Mouse (Mus musculus) CH12.LX (cell line): ENCODE results near the gene Brox. TPM values are rescaled to one million over a fixed set of nuclear protein-coding genes. Genes with fewer than 3 reads are reported as not detected.
A peak's percentile ranks its signal among the peaks of the same experiment; 100 is the strongest.

Experiments
- DNase-seq: peaks from one replicate; pipeline ENCODE4 v3.0.0-alpha.2; 2013; ENCODE audit errors: extremely low read depth
- H3K27ac ChIP-seq: 2 replicates; pipeline ENCODE4 v1.5.1; 2012; ENCODE audit warnings: low read depth, mild to moderate bottlenecking, control low read depth, moderate library complexity; ENCODE audit not compliant: insufficient read depth
- H3K27me3 ChIP-seq: replicated peaks from 2 replicates; pipeline ENCODE3; 2012; ENCODE audit warnings: inconsistent platforms
- H3K36me3 ChIP-seq, 2 experiments: replicated peaks in 1 of 2; 2 replicates each; pipeline versions ENCODE3 to v1.6.1; 2012; ENCODE audit warnings: inconsistent platforms in 1 of 2, low read length in 1 of 2, mild to moderate bottlenecking in 1 of 2, mixed read lengths in 1 of 2, moderate library complexity in 1 of 2; ENCODE audit not compliant: control insufficient read depth in 1 of 2, insufficient read depth in 1 of 2
- H3K4me1 ChIP-seq, 2 experiments: 2 replicates each; pipeline ENCODE4 v1.6.1; 2012; ENCODE audit warnings: inconsistent platforms in 1 of 2, moderate library complexity in 1 of 2; ENCODE audit not compliant: insufficient read depth in 2 of 2, control insufficient read depth in 1 of 2
- H3K4me2 ChIP-seq: 2 replicates; pipeline ENCODE4 v1.6.1; 2012; ENCODE audit warnings: low read depth, mild to moderate bottlenecking, control low read depth; ENCODE audit not compliant: poor library complexity, insufficient read depth, severe bottlenecking
- H3K4me3 ChIP-seq, 3 experiments: fragments of 150-350 bp in 1 of 3; sonication (generic) in 1 of 3; replicated peaks in 1 of 3; 2 replicates each; pipeline versions ENCODE3 to v1.5.1; 2011 to 2012; ENCODE audit warnings: low read depth in 2 of 3, low read length in 2 of 3, mild to moderate bottlenecking in 2 of 3, moderate library complexity in 2 of 3, control low read depth in 1 of 3, improper control_type of control experiment in 1 of 3, inconsistent platforms in 1 of 3, mixed read lengths in 1 of 3; ENCODE audit not compliant: poor library complexity in 1 of 3
- H3K79me2 ChIP-seq: replicated peaks from 2 replicates; pipeline ENCODE4 v1.6.1; 2012; ENCODE audit warnings: mild to moderate bottlenecking, moderate library complexity; ENCODE audit not compliant: control insufficient read depth, poor library complexity, insufficient read depth, severe bottlenecking; ENCODE audit errors: extremely low read depth
- H3K9ac ChIP-seq: 2 replicates; pipeline ENCODE4 v1.6.1; 2012; ENCODE audit warnings: low read depth, mild to moderate bottlenecking, control low read depth, moderate library complexity; ENCODE audit not compliant: insufficient read depth
- H3K9me3 ChIP-seq: replicated peaks from 2 replicates; pipeline ENCODE3; 2012; ENCODE audit warnings: low read length, inconsistent platforms, mixed read lengths
- BHLHE40 ChIP-seq: IDR thresholded peaks from 2 replicates; pipeline ENCODE4 v1.6.1; 2011; ENCODE audit warnings: mild to moderate bottlenecking, low read depth, low read length, improper control_type of control experiment
- CHD2 ChIP-seq: IDR thresholded peaks from 2 replicates; pipeline ENCODE4 v1.6.1; 2011; ENCODE audit warnings: low read length, improper control_type of control experiment
- ELF1 ChIP-seq: IDR thresholded peaks from 2 replicates; pipeline ENCODE4 v1.6.1; 2014; ENCODE audit warnings: low read depth, mild to moderate bottlenecking, inconsistent platforms, low read length, improper control_type of control experiment
- ETS1 ChIP-seq: conservative IDR thresholded peaks from 2 replicates; pipeline ENCODE4 v1.6.1; 2012; ENCODE audit warnings: low read depth, mild to moderate bottlenecking, inconsistent platforms, low read length, improper control_type of control experiment, moderate library complexity
- HCFC1 ChIP-seq: IDR thresholded peaks from 2 replicates; pipeline ENCODE4 v1.6.1; 2012; ENCODE audit warnings: low read depth, mild to moderate bottlenecking, inconsistent platforms, low read length, improper control_type of control experiment
- MYC ChIP-seq: IDR thresholded peaks from 2 replicates; pipeline ENCODE4 v1.6.1; 2011; ENCODE audit warnings: low read depth, mild to moderate bottlenecking, improper control_type of control experiment, low read length
- NELFE ChIP-seq: IDR thresholded peaks from 2 replicates; pipeline ENCODE4 v1.6.1; 2011; ENCODE audit warnings: low read depth, low read length, improper control_type of control experiment
- NRF1 ChIP-seq: IDR thresholded peaks from 2 replicates; pipeline ENCODE4 v1.6.1; 2014; ENCODE audit warnings: low read depth, mild to moderate bottlenecking, inconsistent platforms, low read length, improper control_type of control experiment, moderate library complexity
- PAX5 ChIP-seq: IDR thresholded peaks from 2 replicates; pipeline ENCODE4 v1.6.1; 2012; ENCODE audit warnings: low read length, inconsistent platforms, mixed read lengths
- POLR2AphosphoS2 ChIP-seq: IDR thresholded peaks from 2 replicates; pipeline ENCODE4 v1.6.1; 2011; ENCODE audit warnings: low read depth, low read length, improper control_type of control experiment
- RCOR1 ChIP-seq: conservative IDR thresholded peaks from 2 replicates; pipeline ENCODE4 v1.6.1; 2012; ENCODE audit warnings: low read depth, mild to moderate bottlenecking, inconsistent platforms, low read length, improper control_type of control experiment
- SIN3A ChIP-seq: IDR thresholded peaks from 2 replicates; pipeline ENCODE4 v1.6.1; 2012; ENCODE audit warnings: low read length, improper control_type of control experiment, inconsistent platforms
- UBTF ChIP-seq: IDR thresholded peaks from 2 replicates; pipeline ENCODE4 v1.6.1; 2012; ENCODE audit warnings: low read depth, mild to moderate bottlenecking, inconsistent platforms, low read length, improper control_type of control experiment, moderate library complexity
- USF1 ChIP-seq: IDR thresholded peaks from 2 replicates; pipeline ENCODE4 v1.6.1; 2014; ENCODE audit warnings: low read depth, mild to moderate bottlenecking, inconsistent platforms, low read length, improper control_type of control experiment
- USF2 ChIP-seq: conservative IDR thresholded peaks from 2 replicates; pipeline ENCODE4 v1.6.1; 2011; ENCODE audit warnings: low read depth, low read length, improper control_type of control experiment
- dilution Hi-C: fragments of 300-500 bp; cut with MboI; formaldehyde crosslinking; loops from 2 replicates; pipeline ENCODE4 v1.14.3; 2020; ENCODE audit warnings: low sequenced_read_pairs; ENCODE audit not compliant: extremely low pct_unique_long_range_greater_than_20kb, extremely low pct_ligation_motif_present
- in situ Hi-C: fragments of 300-500 bp; cut with MboI; formaldehyde crosslinking; loops from 3 replicates; pipeline ENCODE4 v1.14.3; 2019; ENCODE audit warnings: low sequenced_read_pairs, low pct_ligation_motif_present, low pct_unique_long_range_greater_than_20kb, mixed read lengths
- polyA plus RNA-seq: library from polyadenylated mRNA; unstranded; fragments of >175 nt; gene quantifications from 2 replicates; pipeline ENCODE4 v1.2.1, GENCODE M21; 2012; ENCODE audit warnings: low read depth; ENCODE audit not compliant: insufficient read length
- total RNA-seq, 2 experiments: library from RNA; depleted of rRNA; stranded (reverse); fragments of 300-350 nt in 1 of 2; fragments of >200 nt in 1 of 2; gene quantifications; 2 replicates each; pipeline ENCODE4 v1.2.3; 2012 to 2014

Brox gene
- total and polyA plus RNA-seq, 3 experiments: 20.4 to 37.8 (median 21.8) TPM

GRCm38 (mm10) chr1:183272867-183273818, 23.9 kb downstream of the Brox start (continued):
- no peak for TF ChIP-seq USF1
- no peak for TF ChIP-seq POLR2AphosphoS2
- TF ChIP-seq MYC: no peak
- no peak for TF ChIP-seq ELF1
- no peak for TF ChIP-seq NRF1
- peak; percentile 65 for TF ChIP-seq SIN3A
- no peak for TF ChIP-seq USF2
- no peak for TF ChIP-seq BHLHE40
- TF ChIP-seq HCFC1: no peak
- TF ChIP-seq PAX5: no peak
- no peak for TF ChIP-seq RCOR1
- no peak for TF ChIP-seq UBTF
- TF ChIP-seq, all 38 proteins: peak for 10

GRCm38 (mm10) chr1:183267666-183268065, 29.4 kb downstream of the Brox start:
- H3K36me3 ChIP-seq: peaks cover 3 to 39% of the 10 kb centered on the region in 2 experiments
- TF ChIP-seq SIN3A (no peak), ELF1 (no peak), CHD2 (no peak), BHLHE40 (no peak), NRF1 (no peak), POLR2AphosphoS2 (no peak), NELFE (no peak), ETS1 (no peak), RCOR1 (no peak)
- no peak overlapping the region for H3K27ac ChIP-seq
- dilution Hi-C loops: no loop called here
- H3K4me3 ChIP-seq: no peak overlapping the region
- H3K4me1 ChIP-seq: peaks cover 15 to 28% of the 10 kb centered on the region in 2 experiments
- DNase-seq: no peak
- no peak overlapping the region for H3K4me2 ChIP-seq
- no peaks in the 10 kb centered on the region for H3K79me2 ChIP-seq
- no peaks in the 10 kb centered on the region for H3K9me3 ChIP-seq
- H3K9ac ChIP-seq: no peak overlapping the region
- in situ Hi-C loops: loop anchor here (25.0 kb wide), 1 partner anchor 705 kb away; the partner anchor contains the start of gene Capn8
- no peaks in the 10 kb centered on the region for H3K27me3 ChIP-seq
